Mouse (Mus musculus) limb, embryonic 11.5 days (tissue): ENCODE results near the gene Mme. TPM values are rescaled to one million over a fixed set of nuclear protein-coding genes. Genes with fewer than 3 reads are reported as not detected.

Source experiments
- ATAC-seq: fragments of 200-750 bp; cut with Nextera tagmentation; 2 replicates; pipeline ENCODE4 v1.8.0; 2017; ENCODE audit warnings: low read depth; ENCODE audit not compliant: insufficient number of reproducible peaks, low FRiP score, low TSS enrichment
- DNase-seq: peaks from one replicate; pipeline ENCODE4 v3.0.0-alpha.2; 2015; ENCODE audit warnings: low spot score
- H3K27ac ChIP-seq: fragments of 300-500 bp; sonication (generic); replicated peaks from 2 replicates; pipeline ENCODE4 v1.5.1; 2014; ENCODE audit warnings: low read depth, mild to moderate bottlenecking, low read length
- H3K27me3 ChIP-seq: fragments of 300-500 bp; sonication (generic); 2 replicates; pipeline ENCODE4 v1.6.1; 2014; ENCODE audit warnings: mild to moderate bottlenecking, low read length, mixed read lengths; ENCODE audit not compliant: control insufficient read depth, insufficient read depth
- H3K36me3 ChIP-seq: fragments of 300-500 bp; sonication (generic); 2 replicates; pipeline ENCODE4 v1.6.1; 2014; ENCODE audit warnings: mild to moderate bottlenecking, low read length, moderate library complexity, mixed read lengths; ENCODE audit not compliant: control insufficient read depth, insufficient read depth
- H3K4me1 ChIP-seq: fragments of 300-500 bp; sonication (generic); 2 replicates; pipeline ENCODE4 v1.6.1; 2014; ENCODE audit warnings: low read length, mixed read lengths; ENCODE audit not compliant: control insufficient read depth, insufficient read depth
- H3K4me2 ChIP-seq: fragments of 300-500 bp; sonication (generic); 2 replicates; pipeline ENCODE4 v1.6.1; 2014; ENCODE audit warnings: low read depth, mild to moderate bottlenecking, moderate library complexity; ENCODE audit not compliant: severe bottlenecking
- H3K4me3 ChIP-seq: fragments of 300-500 bp; sonication (generic); 2 replicates; pipeline ENCODE4 v1.5.1; 2014; ENCODE audit warnings: low read depth, low read length
- H3K9ac ChIP-seq: fragments of 300-500 bp; sonication (generic); 2 replicates; pipeline ENCODE4 v1.6.1; 2014; ENCODE audit warnings: mild to moderate bottlenecking, low read length
- H3K9me3 ChIP-seq: fragments of 300-500 bp; sonication (generic); 2 replicates; pipeline ENCODE4 v1.6.1; 2016; ENCODE audit warnings: low read length; ENCODE audit not compliant: control insufficient read depth
- WGBS: fragments of 180-500 bp; shearing (Covaris S2); extraction: QIAGEN DNeasy Blood & Tissue Kit; methylation state at CpG from one replicate; pipeline ENCODE4 v1.1.7; 2014; 5-methylcytosine and 5-hydroxymethylcytosine counted together
- polyA plus RNA-seq: library from polyadenylated mRNA; unstranded; fragments of >200 nt; fragmentation: Nextera tagmentation; extraction: Ambion mirVana; gene quantifications from 2 replicates; pipeline ENCODE4 v1.2.1, GENCODE M21; 2014

Mme gene
- polyA plus RNA-seq, 1 experiment from 2014 or later, result 18.2 TPM

DNA sequence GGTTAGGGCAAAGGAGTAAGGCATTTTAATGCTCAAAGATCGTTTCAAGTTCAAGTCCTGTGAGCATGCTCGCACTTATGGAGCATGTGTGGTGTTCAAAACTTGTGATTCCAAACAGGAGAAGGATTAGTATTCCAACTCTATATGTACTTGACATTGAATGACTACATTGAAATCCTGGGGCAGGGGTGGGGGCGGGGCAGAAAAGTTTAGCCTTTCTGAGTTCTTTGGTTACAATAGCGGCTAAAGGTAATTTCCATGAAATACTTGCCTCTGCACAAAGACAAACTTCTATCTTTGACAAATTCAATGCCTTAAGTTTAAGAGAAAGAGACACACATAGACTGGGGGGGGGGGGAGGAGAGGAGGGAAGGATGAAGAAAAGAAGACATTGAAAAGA, 53.5 kb downstream of the Mme start:
- Histone ChIP-seq H3K9ac (peak overlapping the region; percentile 87), H3K4me3 (peak overlapping the region; percentile 72), H3K36me3 (no peaks in the 10 kb centered on the region), H3K4me2 (peak overlapping the region; percentile 90), H3K4me1 (no peaks in the 10 kb centered on the region), H3K27me3 (no peaks in the 10 kb centered on the region), H3K27ac (no peak overlapping the region; the same call in 1 of the 2 replicates), H3K9me3 (no peaks in the 10 kb centered on the region)
- no peak for DNase-seq
- WGBS, result 46% methylated on average over 4 of the region's 4 CpGs
- no peak for ATAC-seq

DNA sequence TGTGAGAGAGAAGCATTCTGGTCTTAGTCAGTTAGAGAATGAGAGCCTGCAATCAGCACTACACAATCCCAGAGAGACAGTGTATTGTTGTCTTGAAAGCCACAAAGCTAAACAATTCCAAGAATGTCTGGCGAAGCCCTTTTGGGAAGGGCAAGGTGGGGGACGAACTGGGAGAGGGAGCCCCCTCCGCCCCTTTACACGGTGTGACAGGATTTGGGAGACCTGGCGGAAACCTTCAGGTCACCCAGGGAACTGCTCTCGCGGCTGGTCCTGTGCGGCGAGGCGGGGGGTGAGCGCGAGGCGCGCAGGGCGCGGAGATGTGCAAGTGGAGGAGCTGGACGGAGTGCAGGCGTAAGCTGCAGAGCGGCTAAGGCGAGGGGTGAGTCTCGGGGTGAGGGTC, 53.9 kb downstream of the Mme start:
- no peaks in the 10 kb centered on the region for H3K27me3 ChIP-seq
- ATAC-seq (peak; percentile 83), DNase-seq (peak; percentile 77)
- H3K27ac ChIP-seq, result peak overlapping the region; percentile 84
- no peaks in the 10 kb centered on the region for H3K9me3 ChIP-seq
- H3K4me3 ChIP-seq, result peak overlapping the region; percentile 72
- WGBS, result under 1% methylated on average over 21 of the region's 21 CpGs
- H3K36me3 ChIP-seq, result no peaks in the 10 kb centered on the region
- H3K4me2 ChIP-seq, result peak overlapping the region; percentile 90
- peak overlapping the region; percentile 87 for H3K9ac ChIP-seq
- H3K4me1 ChIP-seq, result no peaks in the 10 kb centered on the region

DNA sequence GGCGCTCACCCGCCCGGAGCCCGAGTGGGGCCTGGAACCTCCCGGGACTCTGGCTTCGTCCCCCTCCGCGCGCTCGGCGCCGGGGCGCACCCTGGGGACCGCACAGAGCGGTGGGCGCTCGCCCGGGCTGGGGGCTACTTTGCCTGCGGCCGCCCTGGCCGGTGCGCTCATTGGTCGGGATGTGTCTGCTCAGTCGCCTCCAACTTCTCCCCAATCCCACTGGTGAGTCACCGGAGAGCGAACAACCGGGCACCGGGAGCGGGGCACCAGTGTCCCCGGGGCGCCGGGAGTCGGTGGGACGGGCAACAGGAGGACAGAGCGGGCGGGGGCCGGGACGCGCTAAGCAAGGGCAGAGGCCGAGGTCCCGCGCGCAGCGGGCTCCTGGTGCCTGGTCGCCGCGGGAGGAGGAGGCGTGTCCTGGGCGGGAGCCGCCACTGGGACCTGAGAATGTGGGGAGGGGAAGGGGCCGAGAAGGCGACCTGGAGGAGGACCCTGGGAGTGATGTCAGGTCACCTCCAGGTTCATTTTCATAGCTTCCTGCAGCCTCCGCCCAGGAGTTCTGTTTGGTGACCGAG, 54.4 kb downstream of the Mme start:
- peak overlapping the region; percentile 72 for H3K4me3 ChIP-seq
- no peaks in the 10 kb centered on the region for H3K9me3 ChIP-seq
- H3K27ac ChIP-seq, result peak overlapping the region; percentile 84
- DNase-seq (peak; percentile 79), ATAC-seq (peak; percentile 79)
- under 1% methylated on average over 43 of the region's 54 CpGs for WGBS
- peak overlapping the region; percentile 87 for H3K9ac ChIP-seq
- H3K4me1 ChIP-seq, result no peaks in the 10 kb centered on the region
- peak overlapping the region; percentile 90 for H3K4me2 ChIP-seq
- H3K27me3 ChIP-seq, result no peaks in the 10 kb centered on the region
- no peaks in the 10 kb centered on the region for H3K36me3 ChIP-seq

DNA sequence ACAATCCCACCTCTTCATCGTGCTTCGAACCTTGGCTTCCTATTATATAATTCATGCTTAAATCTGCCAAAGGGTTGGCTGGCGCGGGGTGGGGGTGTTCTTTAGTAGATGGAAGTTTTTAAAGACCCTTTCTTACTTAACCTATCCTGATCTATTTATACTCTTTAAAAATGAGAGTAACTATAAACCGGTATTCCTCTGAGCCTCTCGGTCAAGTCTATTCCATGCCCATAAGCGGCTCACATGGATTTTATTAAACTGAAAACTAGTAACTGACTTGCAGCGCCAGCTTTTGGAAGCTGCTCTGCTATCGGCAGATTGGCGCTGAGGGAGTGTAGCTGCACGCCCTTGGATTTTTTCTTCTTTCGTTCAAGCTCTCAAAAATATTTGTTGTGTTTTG, 55.1 kb downstream of the Mme start:
- peak overlapping the region; percentile 72 for H3K4me3 ChIP-seq
- 0 out of 2 replicates have a peak, but pooled peaks have one; percentile 31 for ATAC-seq
- no peaks in the 10 kb centered on the region for H3K27me3 ChIP-seq
- H3K9ac ChIP-seq, result no peak overlapping the region
- 3% methylated on average over 12 of the region's 12 CpGs for WGBS
- H3K4me2 ChIP-seq, result peak overlapping the region; percentile 90
- DNase-seq, result peak; percentile 42
- no peaks in the 10 kb centered on the region for H3K36me3 ChIP-seq
- H3K9me3 ChIP-seq, result no peaks in the 10 kb centered on the region
- no peaks in the 10 kb centered on the region for H3K4me1 ChIP-seq
- H3K27ac ChIP-seq, result no peak overlapping the region; the same call in 1 of the 2 replicates

DNA sequence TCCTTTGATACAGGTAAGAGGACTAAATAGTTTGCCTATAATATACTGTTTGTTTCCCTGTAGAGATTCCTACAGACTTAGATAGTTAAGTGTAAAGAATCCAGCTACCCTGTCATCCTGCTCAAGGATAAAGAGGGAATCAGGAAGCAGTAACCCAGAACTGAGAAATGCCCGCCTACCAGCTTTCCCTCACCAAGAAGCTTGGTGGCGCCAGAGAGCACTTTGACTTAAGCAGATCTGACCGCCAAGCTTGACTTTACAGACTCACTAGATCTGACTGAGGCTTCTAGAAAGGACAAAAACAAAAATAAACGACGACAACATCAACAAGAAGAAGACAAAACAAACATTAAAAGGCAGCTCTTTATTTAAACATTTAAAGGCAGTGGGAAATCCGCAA, 56.5 kb downstream of the Mme start:
- Histone ChIP-seq H3K27me3 (no peaks in the 10 kb centered on the region), H3K4me2 (no peak overlapping the region), H3K27ac (no peak overlapping the region), H3K4me1 (no peaks in the 10 kb centered on the region), H3K9me3 (no peaks in the 10 kb centered on the region), H3K4me3 (no peak overlapping the region), H3K36me3 (no peaks in the 10 kb centered on the region), H3K9ac (no peak overlapping the region)
- WGBS, result 7% methylated on average over 6 of the region's 6 CpGs
- DNase-seq, result peak; percentile 84
- ATAC-seq, result no peak

DNA sequence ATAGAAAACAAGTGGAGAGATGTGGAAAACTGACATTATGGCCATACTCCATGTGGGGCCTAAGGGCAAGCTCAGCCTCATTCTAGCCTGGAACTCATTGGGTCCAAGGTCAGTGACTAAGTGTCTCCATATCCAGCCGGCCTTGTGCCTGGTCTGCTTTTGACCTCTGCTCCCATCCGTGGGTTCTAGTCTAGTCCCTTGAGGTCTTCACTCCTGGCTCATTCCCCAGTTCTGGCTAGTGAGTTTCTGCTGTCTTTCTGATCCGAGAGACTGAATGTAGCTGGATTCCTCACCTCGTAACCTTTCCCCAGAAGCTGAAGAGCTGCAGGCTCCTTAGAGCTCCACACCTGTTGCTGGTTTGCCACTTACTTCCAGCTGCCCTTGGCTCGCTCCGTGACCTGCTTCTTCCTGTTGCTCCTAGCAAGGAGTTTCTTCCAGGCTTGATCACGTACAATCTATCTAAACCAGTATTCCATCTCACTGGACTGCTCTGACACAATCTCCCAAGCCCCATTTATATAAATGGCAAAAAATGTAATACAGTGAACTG, 73.9 kb downstream of the Mme start:
- Histone ChIP-seq H3K27ac (no peak overlapping the region), H3K4me2 (no peak overlapping the region), H3K9ac (no peak overlapping the region), H3K4me3 (no peak overlapping the region), H3K27me3 (no peaks in the 10 kb centered on the region), H3K4me1 (no peaks in the 10 kb centered on the region), H3K9me3 (no peaks in the 10 kb centered on the region), H3K36me3 (no peaks in the 10 kb centered on the region)
- DNase-seq, result peak; percentile 41
- ATAC-seq, result no peak
- 44% methylated on average over 7 of the region's 7 CpGs for WGBS

DNA sequence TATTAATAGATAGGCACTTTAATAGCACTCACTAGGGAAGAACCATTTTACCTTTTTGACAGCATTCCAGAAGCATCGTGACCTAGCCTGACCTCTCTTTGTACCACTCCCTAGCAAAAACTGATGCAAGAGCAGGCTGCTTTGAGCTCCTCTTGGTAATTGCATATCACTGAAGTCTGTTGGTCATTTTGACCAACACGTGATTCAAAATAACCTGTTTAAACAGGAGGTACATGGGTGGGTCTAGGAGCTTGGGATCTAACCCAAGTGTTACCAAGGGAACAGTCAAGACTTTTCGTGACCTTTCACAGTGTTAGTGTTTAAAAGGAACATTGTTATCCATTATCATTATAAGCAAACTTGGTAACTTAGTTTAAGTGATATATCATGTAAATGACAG, 76.2 kb downstream of the Mme start:
- Histone ChIP-seq H3K9ac (no peak overlapping the region), H3K4me2 (no peak overlapping the region), H3K9me3 (no peaks in the 10 kb centered on the region), H3K36me3 (no peaks in the 10 kb centered on the region), H3K27ac (no peak overlapping the region), H3K27me3 (no peaks in the 10 kb centered on the region), H3K4me3 (no peak overlapping the region), H3K4me1 (no peaks in the 10 kb centered on the region)
- ATAC-seq (no peak), DNase-seq (no peak)
- 73% methylated on average over 3 of the region's 3 CpGs for WGBS

DNA sequence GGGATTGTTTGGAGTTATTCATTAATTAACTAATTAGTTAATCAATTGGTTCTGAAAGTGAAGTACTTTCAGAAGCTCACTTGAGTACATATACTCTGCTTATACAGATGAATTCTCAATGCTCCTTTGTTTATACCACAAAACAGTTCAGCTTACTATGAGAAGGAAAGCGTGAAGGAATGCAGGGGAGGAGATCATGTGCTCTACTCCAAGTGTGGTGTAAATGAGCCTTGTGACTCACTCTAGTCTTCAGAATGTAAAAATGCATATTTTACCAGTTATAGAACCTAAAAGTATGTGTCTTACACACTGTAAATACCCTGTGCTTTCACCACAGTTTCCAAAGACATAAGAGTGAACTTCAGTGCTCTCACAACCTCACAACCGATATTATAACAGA, 84.3 kb downstream of the Mme start:
- 79% methylated on average over 2 of the region's 2 CpGs for WGBS
- Histone ChIP-seq H3K4me3 (no peak overlapping the region), H3K9ac (no peak overlapping the region), H3K27ac (no peak overlapping the region), H3K4me2 (no peak overlapping the region), H3K9me3 (no peaks in the 10 kb centered on the region), H3K4me1 (no peaks in the 10 kb centered on the region), H3K36me3 (no peaks in the 10 kb centered on the region), H3K27me3 (no peaks in the 10 kb centered on the region)
- ATAC-seq (no peak), DNase-seq (no peak)

DNA sequence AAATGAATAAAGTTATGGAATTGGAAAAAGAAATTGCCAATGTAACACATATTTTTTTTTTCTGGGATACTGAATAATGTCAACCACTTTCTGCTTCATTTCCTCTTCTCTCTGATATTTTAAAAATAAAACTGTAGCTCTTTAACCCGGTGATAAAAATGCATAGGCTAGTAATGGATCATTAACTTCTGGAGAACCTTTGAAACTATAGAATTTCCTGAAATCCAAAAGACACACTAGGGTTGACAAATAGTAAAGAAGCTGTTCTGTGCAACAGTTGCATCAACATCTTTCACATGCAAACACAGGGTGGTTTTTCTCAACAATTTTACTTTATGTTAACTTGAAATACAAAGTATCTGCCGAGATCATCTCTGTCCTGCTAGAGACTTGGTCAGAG, 98.8 kb downstream of the Mme start:
- Histone ChIP-seq H3K9me3 (no peaks in the 10 kb centered on the region), H3K4me2 (no peak overlapping the region), H3K36me3 (no peaks in the 10 kb centered on the region), H3K27ac (no peak overlapping the region), H3K4me1 (no peaks in the 10 kb centered on the region), H3K4me3 (no peak overlapping the region), H3K27me3 (no peaks in the 10 kb centered on the region), H3K9ac (no peak overlapping the region)
- 79% methylated on average over 2 of the region's 2 CpGs for WGBS
- no peak for ATAC-seq
- DNase-seq, result no peak
